Mouse (Mus musculus) MEL (cell line): ENCODE results near the gene Otud7b. TPM values are rescaled to one million over a fixed set of nuclear protein-coding genes. Genes with fewer than 3 reads are reported as not detected.

ENCODE experiments used
- DNase-seq: peaks from one replicate; pipeline ENCODE4 v3.0.0; 2011; ENCODE audit warnings: low read depth, low spot score
- H3K27ac ChIP-seq: 2 replicates; pipeline ENCODE4 v1.5.1; 2012; ENCODE audit warnings: low read depth, mild to moderate bottlenecking, control low read depth, low read length, moderate library complexity; ENCODE audit not compliant: control insufficient read depth
- H3K27me3 ChIP-seq, 2 experiments: fragments of 150-350 bp in 1 of 2; sonication (generic) in 1 of 2; 2 replicates each; pipeline ENCODE4 v1.6.1; 2012; ENCODE audit warnings: low read length in 2 of 2, mild to moderate bottlenecking in 2 of 2, improper control_type of control experiment in 1 of 2, moderate library complexity in 1 of 2; ENCODE audit not compliant: insufficient read depth in 2 of 2, control insufficient read depth in 1 of 2
- H3K36me3 ChIP-seq, 2 experiments: 2 replicates each; pipeline ENCODE4 v1.6.1; 2012 to 2014; ENCODE audit warnings: low read length in 2 of 2, improper control_type of control experiment in 1 of 2, inconsistent platforms in 1 of 2, mild to moderate bottlenecking in 1 of 2; ENCODE audit not compliant: insufficient read depth in 2 of 2, control insufficient read depth in 1 of 2
- H3K4me1 ChIP-seq, 2 experiments: fragments of 150-350 bp in 1 of 2; sonication (generic) in 1 of 2; 2 replicates each; pipeline ENCODE4 v1.6.1; 2012; ENCODE audit warnings: low read length in 2 of 2, improper control_type of control experiment in 1 of 2, mild to moderate bottlenecking in 1 of 2; ENCODE audit not compliant: insufficient read depth in 2 of 2, control insufficient read depth in 1 of 2
- H3K4me3 ChIP-seq, 2 experiments: fragments of 150-350 bp in 1 of 2; sonication (generic) in 1 of 2; 2 replicates each; pipeline ENCODE4 v1.5.1; 2012; ENCODE audit warnings: low read depth in 2 of 2, low read length in 2 of 2, mild to moderate bottlenecking in 2 of 2, moderate library complexity in 2 of 2, control low read depth in 1 of 2, improper control_type of control experiment in 1 of 2; ENCODE audit not compliant: control insufficient read depth in 1 of 2, insufficient read depth in 1 of 2
- H3K79me2 ChIP-seq: 2 replicates; pipeline ENCODE4 v1.6.1; 2012; ENCODE audit warnings: mild to moderate bottlenecking, low read length, moderate library complexity; ENCODE audit not compliant: control insufficient read depth, poor library complexity, insufficient read depth
- H3K9ac ChIP-seq: 2 replicates; pipeline ENCODE4 v1.6.1; 2012; ENCODE audit warnings: low read depth, mild to moderate bottlenecking, control low read depth, low read length, moderate library complexity; ENCODE audit not compliant: control insufficient read depth, poor library complexity, severe bottlenecking
- H3K9me3 ChIP-seq: fragments of 150-350 bp; sonication (generic); replicated peaks from 2 replicates; pipeline ENCODE4 v1.6.1; 2012; ENCODE audit warnings: mild to moderate bottlenecking, low read length, improper control_type of control experiment, moderate library complexity; ENCODE audit not compliant: insufficient read depth
- CHD1 ChIP-seq: IDR thresholded peaks from 2 replicates; pipeline ENCODE4 v1.6.1; 2012; ENCODE audit warnings: low read depth, mild to moderate bottlenecking, inconsistent platforms, low read length, improper control_type of control experiment
- CHD2 ChIP-seq: IDR thresholded peaks from 2 replicates; pipeline ENCODE4 v1.6.1; 2011; ENCODE audit warnings: low read length, improper control_type of control experiment
- ELF1 ChIP-seq: IDR thresholded peaks from 2 replicates; pipeline ENCODE4 v1.6.1; 2014; ENCODE audit warnings: low read depth, mild to moderate bottlenecking, inconsistent platforms, low read length, improper control_type of control experiment, moderate library complexity
- EP300 ChIP-seq, 2 experiments: IDR thresholded peaks; 2 replicates each; pipeline ENCODE4 v1.6.1; 2011; ENCODE audit warnings: improper control_type of control experiment in 2 of 2, low read length in 2 of 2, low read depth in 1 of 2, mild to moderate bottlenecking in 1 of 2
- ETS1 ChIP-seq: IDR thresholded peaks from 2 replicates; pipeline ENCODE4 v1.6.1; 2012; ENCODE audit warnings: low read depth, mild to moderate bottlenecking, inconsistent platforms, low read length, improper control_type of control experiment, moderate library complexity
- GABPA ChIP-seq: IDR thresholded peaks from 2 replicates; pipeline ENCODE4 v1.6.1; 2012; ENCODE audit warnings: low read depth, mild to moderate bottlenecking, inconsistent platforms, low read length, improper control_type of control experiment, moderate library complexity
- HCFC1 ChIP-seq: IDR thresholded peaks from 2 replicates; pipeline ENCODE4 v1.6.1; 2012; ENCODE audit warnings: low read depth, mild to moderate bottlenecking, inconsistent platforms, low read length, improper control_type of control experiment, moderate library complexity
- JUND ChIP-seq: IDR thresholded peaks from 2 replicates; pipeline ENCODE4 v1.6.1; 2011; ENCODE audit warnings: low read depth, mild to moderate bottlenecking, improper control_type of control experiment, low read length
- MAFK ChIP-seq: IDR thresholded peaks from 2 replicates; pipeline ENCODE4 v1.6.1; 2011; ENCODE audit warnings: low read depth, mild to moderate bottlenecking, low read length, improper control_type of control experiment, borderline replicate concordance
- MAX ChIP-seq: IDR thresholded peaks from 2 replicates; pipeline ENCODE4 v1.6.1; 2011; ENCODE audit warnings: low read length, improper control_type of control experiment
- MYB ChIP-seq: IDR thresholded peaks from 2 replicates; pipeline ENCODE4 v1.6.1; 2011; ENCODE audit warnings: mild to moderate bottlenecking, low read depth, low read length, improper control_type of control experiment
- MYC ChIP-seq: IDR thresholded peaks from 2 replicates; pipeline ENCODE4 v1.6.1; 2011; ENCODE audit warnings: low read depth, mild to moderate bottlenecking, low read length, improper control_type of control experiment, moderate library complexity
- POLR2A ChIP-seq, 2 experiments: IDR thresholded peaks; 2 replicates each; pipeline ENCODE4 v1.6.1; 2011 to 2012; ENCODE audit warnings: low read length in 2 of 2, mild to moderate bottlenecking in 2 of 2, control low read depth in 1 of 2, improper control_type of control experiment in 1 of 2, low read depth in 1 of 2, moderate library complexity in 1 of 2; ENCODE audit not compliant: control insufficient read depth in 1 of 2, insufficient read depth in 1 of 2, poor library complexity in 1 of 2
- POLR2AphosphoS2 ChIP-seq: IDR thresholded peaks from 2 replicates; pipeline ENCODE4 v1.6.1; 2011; ENCODE audit warnings: low read length, improper control_type of control experiment
- RAD21 ChIP-seq: IDR thresholded peaks from 2 replicates; pipeline ENCODE4 v1.6.1; 2011; ENCODE audit warnings: mild to moderate bottlenecking, low read depth, low read length, improper control_type of control experiment
- SMC3 ChIP-seq: IDR thresholded peaks from 2 replicates; pipeline ENCODE4 v1.6.1; 2011; ENCODE audit warnings: low read depth, low read length, improper control_type of control experiment
- TAL1 ChIP-seq: IDR thresholded peaks from 2 replicates; pipeline ENCODE4 v1.6.1; 2012; ENCODE audit warnings: mild to moderate bottlenecking, inconsistent platforms, low read length, moderate library complexity, mixed read lengths
- TBP ChIP-seq: IDR thresholded peaks from 2 replicates; pipeline ENCODE4 v1.8.0; 2011; ENCODE audit warnings: low read depth, low read length, improper control_type of control experiment
- UBTF ChIP-seq: IDR thresholded peaks from 2 replicates; pipeline ENCODE4 v1.6.1; 2012; ENCODE audit warnings: low read depth, mild to moderate bottlenecking, inconsistent platforms, low read length, improper control_type of control experiment, moderate library complexity, borderline replicate concordance; ENCODE audit not compliant: insufficient read depth
- USF1 ChIP-seq: IDR thresholded peaks from 2 replicates; pipeline ENCODE4 v1.6.1; 2014; ENCODE audit warnings: low read depth, mild to moderate bottlenecking, inconsistent platforms, low read length, improper control_type of control experiment, moderate library complexity
- ZC3H11A ChIP-seq: IDR thresholded peaks from 2 replicates; pipeline ENCODE4 v1.6.1; 2012; ENCODE audit warnings: low read depth, mild to moderate bottlenecking, inconsistent platforms, low read length, improper control_type of control experiment
- ZKSCAN1 ChIP-seq: IDR thresholded peaks from 2 replicates; pipeline ENCODE4 v1.6.1; 2012; ENCODE audit warnings: low read depth, mild to moderate bottlenecking, inconsistent platforms, low read length, improper control_type of control experiment, moderate library complexity
- ZMIZ1 ChIP-seq: IDR thresholded peaks from 2 replicates; pipeline ENCODE4 v1.6.1; 2012; ENCODE audit warnings: low read depth, mild to moderate bottlenecking, inconsistent platforms, low read length, improper control_type of control experiment, moderate library complexity
- polyA plus RNA-seq, 2 experiments: library from polyadenylated mRNA; stranded (reverse) in 1 of 2; unstranded in 1 of 2; fragments of >175 nt in 1 of 2; fragments of >200 nt in 1 of 2; gene quantifications; 2 replicates each; pipeline versions ENCODE4 v1.2.1 to v1.2.4; 2012; ENCODE audit warnings: low replicate concordance in 2 of 2, low read depth in 1 of 2; ENCODE audit not compliant: insufficient read length in 2 of 2, insufficient read depth in 1 of 2, missing spikeins in 1 of 2
- total RNA-seq: library from RNA; depleted of rRNA; stranded (reverse); fragments of 300-350 nt; gene quantifications from 2 replicates; pipeline ENCODE4 v1.2.3, GENCODE M21; 2012

The Otud7b gene
- total and polyA plus RNA-seq, 3 experiments, result 17.9 to 25.8 (median 24.4) TPM

DNA sequence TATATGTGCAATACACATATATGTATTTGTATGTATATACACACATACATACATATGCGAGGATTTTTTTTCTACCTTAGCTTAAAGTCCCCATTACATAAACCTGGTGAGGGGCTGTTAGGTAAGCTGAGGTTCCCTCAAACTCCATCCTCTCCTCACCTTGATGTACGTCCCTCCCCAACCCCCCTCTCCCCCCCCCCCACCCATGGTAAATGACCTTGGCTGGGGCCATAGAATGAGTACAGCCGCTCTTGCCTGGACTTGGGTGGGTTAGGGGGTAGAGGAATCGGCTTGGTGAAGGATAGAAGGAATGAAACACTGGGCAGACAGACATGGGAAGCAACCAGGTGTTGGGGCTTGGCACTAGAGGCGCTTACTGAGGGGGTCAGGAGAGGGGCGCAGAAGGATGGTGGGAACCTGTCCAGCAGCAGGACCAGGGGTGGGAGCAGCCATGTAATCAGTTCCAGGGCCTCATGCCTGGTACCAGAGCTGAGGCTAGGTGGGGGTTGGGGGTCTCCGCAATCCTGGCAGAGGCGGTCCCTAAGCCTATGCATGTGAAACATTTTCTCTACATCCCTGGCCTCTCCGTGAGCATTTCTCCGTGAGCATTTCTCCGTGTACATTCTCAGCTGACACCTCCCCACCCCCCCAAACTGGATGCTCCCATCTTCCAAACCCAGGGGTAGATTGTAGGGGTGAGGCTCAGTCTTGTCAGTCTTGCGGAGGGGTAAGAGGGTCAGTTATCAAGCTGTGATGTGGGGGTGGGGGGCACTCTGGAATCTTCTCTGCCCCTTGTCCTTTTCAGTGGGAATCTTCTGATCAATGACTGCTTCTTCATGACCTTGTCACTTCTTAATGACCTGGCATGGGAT, 77.4 kb downstream of the Otud7b start:
- Histone ChIP-seq H3K4me3 (peak overlapping the region in 1 of 2 experiments; percentile 75; a peak in 2 of 4 replicates), H3K9ac (no peak overlapping the region), H3K79me2 (no peaks in the 10 kb centered on the region), H3K27ac (no peak overlapping the region), H3K4me1 (peaks cover 2 to 4% of the 10 kb centered on the region in 2 experiments), H3K9me3 (no peaks in the 10 kb centered on the region), H3K36me3 (peaks cover 0 to 7% of the 10 kb centered on the region in 2 experiments; a peak in 2 of 4 replicates), H3K27me3 (no peaks in the 10 kb centered on the region)
- no peak for TF ChIP-seq CHD1
- no peak for TF ChIP-seq ELF1
- no peak for TF ChIP-seq ZMIZ1
- TF ChIP-seq UBTF, result no peak
- TF ChIP-seq ZC3H11A, result no peak
- TF ChIP-seq SMC3, result no peak
- no peak for TF ChIP-seq JUND
- no peak for TF ChIP-seq RAD21
- no peak for TF ChIP-seq MYB
- no peak for TF ChIP-seq MAFK
- TF ChIP-seq GABPA, result no peak
- no peak for TF ChIP-seq POLR2A (IDR thresholded peaks at IDR 0.05; ENCODE audit: control insufficient read depth in 1 of 2, insufficient read depth in 1 of 2, low read depth in 1 of 2, low read length in 2 of 2, poor library complexity in 1 of 2)
- no peak for TF ChIP-seq POLR2AphosphoS2
- TF ChIP-seq EP300 (IDR thresholded peaks at IDR 0.05; ENCODE audit: low read depth in 1 of 2, low read length in 2 of 2), result no peak
- TF ChIP-seq HCFC1, result no peak
- no peak for TF ChIP-seq CHD2
- no peak for TF ChIP-seq TAL1
- TF ChIP-seq ETS1, result no peak
- TF ChIP-seq TBP, result no peak
- no peak for TF ChIP-seq MAX
- DNase-seq, result no peak

DNA sequence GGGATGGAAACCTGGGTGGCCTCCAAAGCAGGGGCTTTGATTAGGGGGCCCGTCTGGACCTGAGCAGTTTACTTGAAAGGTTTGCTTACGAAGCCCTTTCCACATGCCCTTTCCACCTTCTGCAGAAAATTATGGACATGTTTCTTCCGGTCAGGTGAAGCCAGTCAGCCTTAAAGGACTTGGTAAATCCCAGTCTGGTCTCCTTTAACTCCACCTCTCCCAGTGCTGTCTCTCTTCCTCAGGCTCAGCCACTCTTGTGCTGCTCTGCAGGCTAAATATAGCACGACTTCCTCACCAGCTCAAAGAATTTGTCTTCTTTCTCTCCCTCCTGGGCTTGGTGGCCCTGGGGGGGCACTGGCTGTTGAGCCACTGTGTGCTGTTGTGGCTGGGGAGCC, 78.1 kb downstream of the Otud7b start:
- Histone ChIP-seq H3K4me3 (no peak overlapping the region), H3K4me1 (peaks cover 2 to 4% of the 10 kb centered on the region in 2 experiments), H3K9ac (no peak overlapping the region), H3K9me3 (no peaks in the 10 kb centered on the region), H3K27me3 (no peaks in the 10 kb centered on the region), H3K27ac (no peak overlapping the region), H3K79me2 (no peaks in the 10 kb centered on the region), H3K36me3 (peaks cover 0 to 4% of the 10 kb centered on the region in 2 experiments; a peak in 2 of 4 replicates)
- no peak for TF ChIP-seq HCFC1
- no peak for TF ChIP-seq GABPA
- no peak for TF ChIP-seq ZKSCAN1
- TF ChIP-seq EP300 (IDR thresholded peaks at IDR 0.05; ENCODE audit: low read depth in 1 of 2, low read length in 2 of 2), result no peak
- no peak for TF ChIP-seq USF1
- no peak for TF ChIP-seq CHD2
- no peak for TF ChIP-seq MYC
- TF ChIP-seq ETS1, result no peak
- TF ChIP-seq MAFK, result no peak
- TF ChIP-seq MAX, result no peak
- no peak for TF ChIP-seq ZC3H11A
- DNase-seq, result no peak
